Mouse (Mus musculus): ENCODE results near the gene Cyth3. TPM values are rescaled to one million over a fixed set of nuclear protein-coding genes. Genes with fewer than 3 reads are reported as not detected.

The Cyth3 gene
- polyA plus RNA-seq, 1 experiment from 2014 or later, result 39.9 TPM

DNA sequence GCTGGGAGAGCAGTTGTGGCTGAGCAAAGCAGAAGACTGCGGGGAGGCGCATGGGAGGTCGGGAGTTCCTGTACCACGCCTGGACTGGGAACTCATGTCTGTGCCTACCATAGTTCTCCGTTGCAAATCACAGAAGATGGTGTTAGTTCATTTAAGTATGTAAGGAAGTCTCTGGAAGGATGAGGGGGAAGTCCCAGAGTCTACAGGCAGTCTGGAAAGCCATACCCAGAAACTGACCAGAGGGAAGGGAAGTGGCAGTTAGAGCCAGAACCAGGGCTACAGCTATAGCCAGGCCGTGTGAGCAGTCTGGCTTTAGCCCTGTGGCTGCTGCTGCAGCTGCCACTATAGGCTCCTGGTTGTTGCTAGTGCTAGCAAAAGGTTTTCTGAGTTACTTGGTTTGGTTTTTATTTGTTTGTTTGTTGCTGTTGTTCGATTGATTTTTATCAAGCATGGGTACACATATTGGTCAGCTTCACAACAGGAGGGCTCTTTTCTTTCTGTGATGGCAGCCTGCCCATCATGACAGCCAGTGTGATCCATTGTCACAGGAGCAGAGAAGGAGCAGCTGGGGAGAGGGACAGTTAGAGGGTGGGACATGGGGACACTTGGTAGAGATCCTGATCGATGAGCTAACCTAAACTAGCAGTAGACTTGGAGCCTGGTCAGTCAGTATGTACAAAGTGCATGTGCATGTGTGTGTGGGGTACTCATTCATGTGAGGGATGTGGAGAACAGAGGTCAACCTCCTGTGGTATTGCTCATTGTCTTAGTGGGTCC, 29.8 kb downstream of the Cyth3 start:
- Histone ChIP-seq H3K9me3 (ENCODE audit: control insufficient read depth, low read length) (no peaks in the 10 kb centered on the region), H3K27me3 (ENCODE audit: control insufficient read depth, insufficient read depth, low read length) (no peaks in the 10 kb centered on the region), H3K36me3 (replicated peaks; ENCODE audit: control insufficient read depth, insufficient read depth) (no peaks in the 10 kb centered on the region), H3K27ac (no peak overlapping the region), H3K4me3 (replicated peaks; ENCODE audit: low read length) (no peak overlapping the region), H3K4me1 (replicated peaks; ENCODE audit: control insufficient read depth, insufficient read depth, low read length) (0 out of 2 replicates have a peak, but pooled peaks cover 7% of the 10 kb centered on the region), H3K9ac (no peak overlapping the region), H3K4me2 (replicated peaks) (no peak overlapping the region)
- ATAC-seq (ENCODE audit: low FRiP score) (no peak), DNase-seq (ENCODE audit: low spot score) (no peak)
- WGBS, result 76% methylated on average over 8 of the region's 8 CpGs

DNA sequence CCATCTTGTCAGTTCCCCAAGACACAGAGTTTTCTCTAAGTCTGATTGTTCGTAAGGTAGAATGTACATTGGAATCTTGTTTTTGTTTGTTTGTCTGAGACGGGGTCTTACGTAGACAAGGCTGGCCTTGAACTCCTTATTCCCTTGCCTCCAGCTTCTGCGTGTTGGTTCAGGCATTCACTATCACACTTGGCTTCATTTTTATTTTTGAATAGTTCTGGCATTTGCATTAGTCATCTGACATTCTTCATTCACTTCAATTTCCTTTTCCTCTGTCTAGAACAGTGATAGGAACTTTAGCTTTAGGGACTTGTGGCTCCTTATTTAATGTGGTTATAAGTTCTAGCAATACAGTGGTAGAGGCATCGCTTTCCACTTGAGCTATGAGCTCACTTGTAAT, 31.2 kb downstream of the Cyth3 start:
- Histone ChIP-seq H3K27ac (no peak overlapping the region), H3K4me3 (replicated peaks; ENCODE audit: low read length) (no peak overlapping the region), H3K4me2 (replicated peaks) (no peak overlapping the region), H3K9ac (no peak overlapping the region), H3K4me1 (replicated peaks; ENCODE audit: control insufficient read depth, insufficient read depth, low read length) (0 out of 2 replicates have a peak, but pooled peaks cover 7% of the 10 kb centered on the region), H3K36me3 (replicated peaks; ENCODE audit: control insufficient read depth, insufficient read depth) (no peaks in the 10 kb centered on the region), H3K27me3 (ENCODE audit: control insufficient read depth, insufficient read depth, low read length) (no peaks in the 10 kb centered on the region), H3K9me3 (ENCODE audit: control insufficient read depth, low read length) (no peaks in the 10 kb centered on the region)
- DNase-seq (ENCODE audit: low spot score) (no peak), ATAC-seq (ENCODE audit: low FRiP score) (no peak)
- 92% methylated on average over 5 of the region's 5 CpGs for WGBS

DNA sequence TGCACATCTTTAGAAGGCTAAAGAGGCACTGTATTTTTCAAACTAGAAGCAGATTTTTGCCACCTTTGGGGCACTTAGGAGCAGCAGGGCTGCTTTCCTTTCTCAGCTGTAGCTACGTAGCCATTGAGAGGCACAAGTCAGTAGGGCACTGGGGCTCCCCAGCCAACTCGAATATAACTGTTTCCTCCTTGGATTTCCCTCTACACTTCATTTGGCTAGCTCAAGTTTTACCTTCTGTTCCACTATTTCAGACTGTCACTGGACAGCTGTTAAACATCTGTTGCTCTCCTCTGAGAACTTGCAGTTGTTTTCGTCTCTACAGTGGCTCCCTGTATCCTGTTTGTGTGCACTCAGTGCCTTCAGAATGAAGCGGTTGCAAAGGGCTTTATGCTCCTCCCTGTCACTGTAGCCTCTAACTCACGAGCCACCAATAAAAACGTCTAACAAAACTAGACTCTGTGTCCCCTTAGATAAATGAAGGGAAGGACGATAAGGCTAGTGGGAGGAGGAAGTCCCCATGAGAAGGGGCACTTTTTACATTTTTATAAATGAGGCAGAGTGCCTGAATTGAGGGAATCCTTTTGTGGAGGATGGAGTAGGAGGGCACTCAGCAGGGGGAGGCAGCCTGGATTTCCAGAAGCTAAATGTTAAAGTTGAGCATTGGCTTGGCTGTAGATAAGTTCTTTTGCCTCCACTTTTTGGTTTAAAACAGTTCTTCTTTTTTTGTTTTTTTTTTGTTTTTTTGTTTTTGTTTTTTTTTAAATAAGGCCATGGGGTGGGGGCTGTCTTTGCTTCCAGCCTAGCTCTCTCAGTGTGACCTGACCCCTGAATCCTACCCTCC, 32.6 kb downstream of the Cyth3 start:
- Histone ChIP-seq H3K4me1 (replicated peaks; ENCODE audit: control insufficient read depth, insufficient read depth, low read length) (0 out of 2 replicates have a peak, but pooled peaks cover 7% of the 10 kb centered on the region), H3K9ac (no peak overlapping the region), H3K4me2 (replicated peaks) (no peak overlapping the region), H3K27me3 (ENCODE audit: control insufficient read depth, insufficient read depth, low read length) (no peaks in the 10 kb centered on the region), H3K27ac (peak overlapping the region; percentile 51; the same call in 1 of the 2 replicates), H3K4me3 (replicated peaks; ENCODE audit: low read length) (no peak overlapping the region), H3K9me3 (ENCODE audit: control insufficient read depth, low read length) (no peaks in the 10 kb centered on the region), H3K36me3 (replicated peaks; ENCODE audit: control insufficient read depth, insufficient read depth) (no peaks in the 10 kb centered on the region)
- DNase-seq (ENCODE audit: low spot score), result no peak
- ATAC-seq (ENCODE audit: low FRiP score), result no peak
- 18% methylated on average over 7 of the region's 7 CpGs for WGBS

DNA sequence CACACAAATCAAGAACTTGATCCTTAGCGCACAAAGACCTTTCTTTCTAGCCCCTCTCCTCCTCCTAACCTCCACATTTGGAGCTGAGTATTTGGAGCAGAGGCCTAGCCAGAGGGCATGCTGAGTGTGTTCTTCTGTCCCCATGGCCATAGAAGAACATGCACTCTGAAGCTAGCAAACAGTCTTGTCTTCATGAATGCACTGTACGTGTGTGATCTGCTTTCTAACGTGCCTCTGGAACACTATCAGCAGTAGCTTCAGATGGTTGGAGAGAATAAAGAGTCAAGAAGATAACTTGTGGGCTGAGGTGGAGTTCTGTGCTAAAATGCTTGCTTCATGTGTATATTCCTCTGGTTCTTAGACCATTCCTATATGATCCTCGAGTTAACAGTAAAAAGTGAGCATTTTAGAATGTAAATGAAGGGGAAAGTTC, 33.3 kb downstream of the Cyth3 start:
- 53% methylated on average over 4 of the region's 4 CpGs for WGBS

DNA sequence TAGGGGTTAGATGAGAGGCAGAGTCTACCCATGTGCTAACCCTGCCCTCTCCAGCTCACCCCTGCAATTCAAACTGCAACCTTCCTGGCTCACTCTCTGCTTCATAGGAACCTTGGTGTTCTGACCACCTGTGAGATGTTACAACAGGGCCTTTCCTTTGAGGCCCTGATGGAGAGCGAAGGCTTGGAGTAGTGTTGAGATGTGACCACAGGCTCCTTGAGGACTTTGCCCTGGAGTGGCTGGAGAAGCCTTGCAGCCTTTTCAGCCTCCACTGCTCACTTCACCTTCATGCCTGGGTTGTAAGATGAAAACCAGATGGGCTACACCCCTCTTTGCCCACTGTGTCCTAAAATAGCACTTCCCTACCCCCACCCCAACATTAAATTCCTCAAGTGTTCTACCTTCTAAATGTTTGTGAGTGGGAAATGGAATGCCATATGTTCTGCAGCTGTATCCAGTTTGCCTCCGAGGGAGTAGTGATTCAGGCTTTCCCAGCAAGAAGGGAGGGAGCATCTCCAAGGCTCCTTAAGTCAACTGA, 34.5 kb downstream of the Cyth3 start:
- H3K9ac ChIP-seq, result no peak overlapping the region
- no peak overlapping the region for H3K4me3 ChIP-seq (replicated peaks; ENCODE audit: low read length)
- no peaks in the 10 kb centered on the region for H3K9me3 ChIP-seq (ENCODE audit: control insufficient read depth, low read length)
- DNase-seq (ENCODE audit: low spot score) (no peak), ATAC-seq (ENCODE audit: low FRiP score) (no peak)
- no peak overlapping the region for H3K4me2 ChIP-seq (replicated peaks)
- 81% methylated on average over 2 of the region's 2 CpGs for WGBS
- H3K27me3 ChIP-seq (ENCODE audit: control insufficient read depth, insufficient read depth, low read length), result no peaks in the 10 kb centered on the region
- H3K27ac ChIP-seq, result no peak overlapping the region
- 0 out of 2 replicates have a peak, but pooled peaks cover 7% of the 10 kb centered on the region for H3K4me1 ChIP-seq (replicated peaks; ENCODE audit: control insufficient read depth, insufficient read depth, low read length)
- no peaks in the 10 kb centered on the region for H3K36me3 ChIP-seq (replicated peaks; ENCODE audit: control insufficient read depth, insufficient read depth)

More for the DNA sequence above, 33.3 kb downstream of the Cyth3 start:
- Histone ChIP-seq H3K27me3 (ENCODE audit: control insufficient read depth, insufficient read depth, low read length) (no peaks in the 10 kb centered on the region), H3K36me3 (replicated peaks; ENCODE audit: control insufficient read depth, insufficient read depth) (no peaks in the 10 kb centered on the region), H3K9ac (no peak overlapping the region), H3K4me3 (replicated peaks; ENCODE audit: low read length) (no peak overlapping the region), H3K4me2 (replicated peaks) (no peak overlapping the region), H3K4me1 (replicated peaks; ENCODE audit: control insufficient read depth, insufficient read depth, low read length) (0 out of 2 replicates have a peak, but pooled peaks cover 7% of the 10 kb centered on the region), H3K27ac (no peak overlapping the region), H3K9me3 (ENCODE audit: control insufficient read depth, low read length) (no peaks in the 10 kb centered on the region)
- ATAC-seq (ENCODE audit: low FRiP score), result no peak
- DNase-seq (ENCODE audit: low spot score), result no peak

DNA sequence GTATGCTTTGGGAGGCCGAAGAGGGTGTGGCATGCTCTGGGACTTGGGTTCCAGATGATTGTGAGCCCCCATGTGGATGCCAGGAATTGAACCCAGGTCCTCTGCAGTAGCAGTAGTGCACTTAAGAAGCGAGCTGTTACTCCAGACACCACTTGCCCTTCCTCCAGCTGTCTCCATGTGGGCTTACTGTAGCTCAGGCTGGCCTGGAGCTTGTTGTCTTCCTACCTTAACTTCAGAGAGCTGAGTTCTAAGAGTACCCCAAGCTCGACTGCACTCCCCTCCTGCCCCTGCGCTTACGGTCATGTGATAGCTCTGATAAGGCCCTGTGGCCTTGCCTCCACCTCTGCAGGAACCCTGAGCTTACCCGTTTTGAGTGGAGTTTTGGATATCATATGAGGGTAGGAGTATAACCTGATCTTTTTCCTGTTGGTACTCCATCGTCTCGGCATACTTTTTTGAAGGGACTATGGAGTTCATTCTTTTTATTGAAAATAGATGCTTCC, 36.8 kb downstream of the Cyth3 start:
- H3K9me3 ChIP-seq (ENCODE audit: control insufficient read depth, low read length), result no peaks in the 10 kb centered on the region
- ATAC-seq (ENCODE audit: low FRiP score), result no peak
- WGBS, result 91% methylated on average over 8 of the region's 8 CpGs

DNA sequence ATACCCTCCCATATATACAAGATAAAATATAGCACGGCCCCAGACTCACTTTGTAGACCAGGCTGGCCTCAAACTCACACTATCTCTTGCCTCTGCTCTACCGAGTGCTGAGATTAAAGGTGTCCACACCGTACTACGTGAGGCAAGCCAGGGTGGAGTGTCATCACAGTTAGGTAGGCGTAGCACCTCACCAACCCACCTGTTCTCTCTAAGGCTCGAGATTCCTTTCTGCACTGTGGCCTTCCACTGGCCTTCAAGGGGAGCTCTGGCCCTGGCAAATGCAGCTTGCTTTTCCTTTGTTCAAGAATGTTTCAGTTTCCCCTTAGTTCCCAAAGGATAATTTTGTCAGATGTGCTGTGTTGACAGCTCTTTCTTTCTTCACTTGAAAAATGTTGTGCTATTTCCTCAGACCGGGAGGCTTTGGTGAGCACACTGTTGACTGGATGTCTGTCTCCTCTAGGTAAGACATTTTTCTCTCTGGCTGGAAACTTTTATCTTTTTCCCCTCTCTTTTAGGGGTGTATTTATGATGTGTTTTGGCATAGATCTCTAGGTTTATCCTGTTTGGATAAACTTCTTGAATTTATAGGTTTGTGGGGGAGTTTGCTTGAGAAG, 40.9 kb downstream of the Cyth3 start:
- no peak overlapping the region for H3K27ac ChIP-seq
- no peaks in the 10 kb centered on the region for H3K9me3 ChIP-seq (ENCODE audit: control insufficient read depth, low read length)
- no peak overlapping the region for H3K4me2 ChIP-seq (replicated peaks)
- no peaks in the 10 kb centered on the region for H3K4me1 ChIP-seq (replicated peaks; ENCODE audit: control insufficient read depth, insufficient read depth, low read length)
- 89% methylated on average over 7 of the region's 7 CpGs for WGBS
- no peak overlapping the region for H3K4me3 ChIP-seq (replicated peaks; ENCODE audit: low read length)
- no peaks in the 10 kb centered on the region for H3K36me3 ChIP-seq (replicated peaks; ENCODE audit: control insufficient read depth, insufficient read depth)
- DNase-seq (ENCODE audit: low spot score) (no peak), ATAC-seq (ENCODE audit: low FRiP score) (no peak)
- H3K27me3 ChIP-seq (ENCODE audit: control insufficient read depth, insufficient read depth, low read length), result no peaks in the 10 kb centered on the region
- no peak overlapping the region for H3K9ac ChIP-seq

More for the DNA sequence above, 36.8 kb downstream of the Cyth3 start:
- no peak for DNase-seq (ENCODE audit: low spot score)
- Histone ChIP-seq H3K9ac (no peak overlapping the region), H3K27ac (no peak overlapping the region), H3K36me3 (replicated peaks; ENCODE audit: control insufficient read depth, insufficient read depth) (no peaks in the 10 kb centered on the region), H3K4me2 (replicated peaks) (no peak overlapping the region), H3K27me3 (ENCODE audit: control insufficient read depth, insufficient read depth, low read length) (no peaks in the 10 kb centered on the region), H3K4me1 (replicated peaks; ENCODE audit: control insufficient read depth, insufficient read depth, low read length) (0 out of 2 replicates have a peak, but pooled peaks cover 7% of the 10 kb centered on the region), H3K4me3 (replicated peaks; ENCODE audit: low read length) (no peak overlapping the region)

DNA sequence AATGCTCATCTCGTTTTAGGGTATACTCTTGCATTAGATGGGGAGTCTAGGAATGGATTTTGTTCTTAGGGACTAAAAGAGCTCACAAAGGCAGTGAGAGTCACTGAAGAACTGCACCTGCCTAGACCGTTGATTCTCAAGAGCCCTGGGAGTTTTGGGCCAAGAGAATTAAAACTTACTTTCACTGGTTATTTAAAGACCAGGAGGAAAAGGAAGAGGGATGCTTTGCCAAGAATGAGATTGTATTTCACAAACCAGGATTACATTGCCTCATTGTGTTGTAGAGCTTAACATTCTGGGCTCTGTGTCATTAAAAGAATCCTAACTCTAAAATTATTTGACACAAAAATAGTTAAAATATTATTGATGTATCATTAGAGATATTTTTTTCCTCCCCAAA, 43.3 kb downstream of the Cyth3 start:
- no peak overlapping the region for H3K9ac ChIP-seq
- ATAC-seq (ENCODE audit: low FRiP score) (no peak), DNase-seq (ENCODE audit: low spot score) (no peak)
- no peak overlapping the region for H3K4me3 ChIP-seq (replicated peaks; ENCODE audit: low read length)
- H3K36me3 ChIP-seq (replicated peaks; ENCODE audit: control insufficient read depth, insufficient read depth), result no peaks in the 10 kb centered on the region
- WGBS, result 91% methylated on average over 2 of the region's 2 CpGs
- no peak overlapping the region for H3K27ac ChIP-seq
- no peak overlapping the region for H3K4me2 ChIP-seq (replicated peaks)
- H3K27me3 ChIP-seq (ENCODE audit: control insufficient read depth, insufficient read depth, low read length), result no peaks in the 10 kb centered on the region
- no peaks in the 10 kb centered on the region for H3K9me3 ChIP-seq (ENCODE audit: control insufficient read depth, low read length)
- H3K4me1 ChIP-seq (replicated peaks; ENCODE audit: control insufficient read depth, insufficient read depth, low read length), result no peaks in the 10 kb centered on the region

Measured in hindbrain, embryonic 14.5 days (tissue).